ENCODE assay signal across 12 mouse cellular contexts in the genomic region with DNA sequence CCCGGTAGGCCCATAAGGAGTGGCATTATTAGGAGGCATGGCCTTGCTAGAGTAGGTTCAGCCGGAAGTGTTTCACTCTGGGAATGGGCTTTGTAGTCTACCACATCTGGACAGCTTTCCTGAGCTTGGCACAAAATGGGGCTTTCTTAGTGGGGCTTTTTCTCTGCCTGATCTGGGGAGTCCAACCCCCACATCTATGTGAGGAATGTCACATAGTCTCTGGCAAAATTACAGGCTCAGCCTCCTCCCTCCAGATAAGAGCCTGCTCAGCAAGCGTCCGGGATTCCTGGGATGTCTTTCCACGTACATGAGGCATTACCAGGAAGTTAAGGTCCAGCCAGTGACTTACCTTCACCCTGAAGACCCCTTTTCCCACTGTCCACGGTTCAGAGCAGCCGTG. TPM values are rescaled to one million over a fixed set of nuclear protein-coding genes. Genes with fewer than 3 reads are reported as not detected.
DNase-seq lines count a peak whose midpoint lies in the region; ATAC-seq and TF ChIP-seq lines count a peak whose summit lies in the region.
"Had no signal": no experiment of that assay in that cellular context is flagged by ENCODE, and none has a peak within 500 bp of the region (broad histone marks: within the 10 kb centered on the region; RNA-seq: fewer than 3 reads in every experiment).

No protein-coding gene starts in this region.

- peak overlapping the region; percentile 52 for H3K27ac ChIP-seq in kidney, adult 2 months (ENCODE audit: insufficient read depth, low read depth, low read length)
- peak overlapping the region; percentile 77 for H3K27ac ChIP-seq in brown adipose tissue, adult 24 weeks (replicated peaks; ENCODE audit: low read depth, low read length)
- peak overlapping the region; percentile 12; the same call in 1 of the 2 replicates for H3K27ac ChIP-seq in intestine, embryonic 16.5 days (ENCODE audit: low read length)
- H3K27ac ChIP-seq in lung, embryonic 16.5 days (ENCODE audit: low read length), result peak overlapping the region; percentile 90
- no peak overlapping the region for H3K27ac ChIP-seq in cerebellum, adult 2 months (ENCODE audit: insufficient read depth, low read length)

- H3K36me3 ChIP-seq in kidney, adult 2 months (ENCODE audit: control insufficient read depth, insufficient read depth, low read length), result no peaks in the 10 kb centered on the region
- H3K36me3 ChIP-seq in intestine, embryonic 16.5 days (ENCODE audit: control insufficient read depth, insufficient read depth, low read length), result no peaks in the 10 kb centered on the region
- H3K36me3 ChIP-seq in lung, embryonic 16.5 days (ENCODE audit: control insufficient read depth, insufficient read depth, low read length), result no peaks in the 10 kb centered on the region
- H3K36me3 ChIP-seq: hindbrain, embryonic 13.5 days; stomach, embryonic 15.5 days had no signal

- 64% methylated on average over 7 of the region's 7 CpGs for WGBS in kidney, adult 2 months
- WGBS in intestine, embryonic 16.5 days, result 50% methylated on average over 7 of the region's 7 CpGs
- 40% methylated on average over 7 of the region's 7 CpGs for WGBS in lung, embryonic 16.5 days
- WGBS in cerebellum, adult 2 months, result 89% methylated on average over 7 of the region's 7 CpGs

- H3K4me1 ChIP-seq in kidney, adult 2 months (ENCODE audit: control insufficient read depth, insufficient read depth, low read length), result peaks cover 5% of the 10 kb centered on the region; the same call in 1 of the 2 replicates
- peaks cover 9% of the 10 kb centered on the region; the same call in 1 of the 2 replicates for H3K4me1 ChIP-seq in brown adipose tissue, adult 24 weeks (ENCODE audit: control insufficient read depth, insufficient read depth, insufficient read length, low read length)
- H3K4me1 ChIP-seq in intestine, embryonic 16.5 days (ENCODE audit: control insufficient read depth, insufficient read depth, low read length), result peaks cover 32% of the 10 kb centered on the region
- peaks cover 30% of the 10 kb centered on the region for H3K4me1 ChIP-seq in lung, embryonic 16.5 days (replicated peaks; ENCODE audit: control insufficient read depth, insufficient read depth, low read length)
- H3K4me1 ChIP-seq in cerebellum, adult 2 months (ENCODE audit: control insufficient read depth, insufficient read depth, low read length), result peaks cover 4% of the 10 kb centered on the region; the same call in 1 of the 2 replicates

- ATAC-seq in intestine, embryonic 16.5 days, result no peak
- ATAC-seq in lung, embryonic 16.5 days (ENCODE audit: low read depth), result no peak

- peak; percentile 33 for DNase-seq in kidney, adult 2 months
- no peak for DNase-seq in kidney, adult 9 months
- DNase-seq in cerebellum, adult 2 months, result no peak
- DNase-seq in embryo, embryonic 11 days, result no peak
- DNase-seq in left cerebral cortex, adult 9 months (ENCODE audit: low spot score in 2 of 2), result no peak
- DNase-seq: adrenal gland, postnatal 36 days; cerebellum, adult 9-10 months had no signal

- no peak overlapping the region for H3K9ac ChIP-seq in intestine, embryonic 16.5 days (ENCODE audit: low read depth, low read length)
- no peak overlapping the region for H3K9ac ChIP-seq in lung, embryonic 16.5 days (ENCODE audit: low read length)
- H3K9ac ChIP-seq: hindbrain, embryonic 13.5 days; stomach, embryonic 15.5 days had no signal

- H3K9me3 ChIP-seq in intestine, embryonic 16.5 days (ENCODE audit: control insufficient read depth, low read length), result no peaks in the 10 kb centered on the region
- no peaks in the 10 kb centered on the region for H3K9me3 ChIP-seq in lung, embryonic 16.5 days (ENCODE audit: control insufficient read depth, low read length)
- H3K9me3 ChIP-seq: hindbrain, embryonic 13.5 days; stomach, embryonic 15.5 days had no signal

- no peak overlapping the region for H3K4me2 ChIP-seq in intestine, embryonic 16.5 days (ENCODE audit: low read depth, low read length)
- H3K4me2 ChIP-seq in lung, embryonic 16.5 days (ENCODE audit: low read depth, low read length), result no peak overlapping the region
- H3K4me2 ChIP-seq: hindbrain, embryonic 13.5 days had no signal

- no peak overlapping the region for H3K4me3 ChIP-seq in kidney, adult 2 months (ENCODE audit: insufficient read depth, low read depth, low read length)
- no peak overlapping the region for H3K4me3 ChIP-seq in brown adipose tissue, adult 24 weeks (ENCODE audit: insufficient read depth, low read depth, low read length)
- no peak overlapping the region for H3K4me3 ChIP-seq in intestine, embryonic 16.5 days (ENCODE audit: low read length)
- H3K4me3 ChIP-seq in lung, embryonic 16.5 days (ENCODE audit: low read length), result no peak overlapping the region
- H3K4me3 ChIP-seq in cerebellum, adult 2 months (replicated peaks; ENCODE audit: insufficient read depth, low read depth, low read length), result no peak overlapping the region
- H3K4me3 ChIP-seq: hindbrain, embryonic 13.5 days; stomach, embryonic 15.5 days had no signal

- H3K27me3 ChIP-seq in kidney, adult 2 months (replicated peaks; ENCODE audit: control insufficient read depth, insufficient read depth, low read length), result no peaks in the 10 kb centered on the region
- no peaks in the 10 kb centered on the region for H3K27me3 ChIP-seq in intestine, embryonic 16.5 days (replicated peaks; ENCODE audit: control insufficient read depth, insufficient read depth, low read length)
- H3K27me3 ChIP-seq in lung, embryonic 16.5 days (ENCODE audit: control insufficient read depth, insufficient read depth, low read depth, low read length), result no peaks in the 10 kb centered on the region
- H3K27me3 ChIP-seq in cerebellum, adult 2 months (ENCODE audit: control insufficient read depth, insufficient read depth, low read length), result no peaks in the 10 kb centered on the region
- H3K27me3 ChIP-seq: hindbrain, embryonic 13.5 days; stomach, embryonic 15.5 days had no signal

- TF ChIP-seq POLR2A in kidney, adult 2 months (IDR thresholded peaks at IDR 0.05; ENCODE audit: low read depth, low read length), result no peak
- TF ChIP-seq POLR2A in cerebellum, adult 2 months (IDR thresholded peaks at IDR 0.05; ENCODE audit: borderline replicate concordance, insufficient read depth, low read length), result no peak

- TF ChIP-seq CTCF in kidney, adult 2 months (conservative IDR thresholded peaks at IDR 0.05; ENCODE audit: insufficient read depth, insufficient read length, low read depth, low read length), result no peak
- no peak for TF ChIP-seq CTCF in cerebellum, adult 2 months (IDR thresholded peaks at IDR 0.05; ENCODE audit: borderline replicate concordance, insufficient read depth, low read depth, low read length)

RNA-seq across cellular contexts. Expression of a gene that starts 1.1 kb away (rescaled TPM):
- polyA plus RNA-seq in kidney, adult 2 months (2012; rRNA removed), result 140 and 166 TPM in 2 replicates
- polyA plus RNA-seq in brown adipose tissue, adult 24 weeks (2012; ENCODE audit: insufficient read depth, insufficient read length, missing spikeins), result 276 and 351 TPM in 2 replicates
- 410 and 422 TPM in 2 replicates for polyA plus RNA-seq in intestine, embryonic 16.5 days (2015; fragmentation: Nextera tagmentation; extraction: Ambion mirVana)
- polyA plus RNA-seq in lung, embryonic 16.5 days (2015; fragmentation: Nextera tagmentation; extraction: Ambion mirVana), result 253 and 264 TPM in 2 replicates
- 247 and 258 TPM in 2 replicates for polyA plus RNA-seq in cerebellum, adult 2 months (2012; rRNA removed)

RNA-seq across cellular contexts. Expression of a gene that starts 24.9 kb away (rescaled TPM):
- polyA plus RNA-seq in kidney, adult 2 months (2012; rRNA removed), result 30.3 and 35.2 TPM in 2 replicates
- 27.9 and 37.4 TPM in 2 replicates for polyA plus RNA-seq in brown adipose tissue, adult 24 weeks (2012; ENCODE audit: insufficient read depth, insufficient read length, missing spikeins)
- 88.2 and 89.1 TPM in 2 replicates for polyA plus RNA-seq in intestine, embryonic 16.5 days (2015; fragmentation: Nextera tagmentation; extraction: Ambion mirVana)
- polyA plus RNA-seq in lung, embryonic 16.5 days (2015; fragmentation: Nextera tagmentation; extraction: Ambion mirVana), result 13.2 and 17.5 TPM in 2 replicates
- polyA plus RNA-seq in cerebellum, adult 2 months (2012; rRNA removed), result 44.7 and 45.7 TPM in 2 replicates
